Comparison of ENCODE assay signal across 8 mouse cellular contexts in genomic region chr3:145759379-145760209, GRCm38 (mm10). TPM values are rescaled to one million over a fixed set of nuclear protein-coding genes. Genes with fewer than 3 reads are reported as not detected.
DNase-seq lines count a peak whose midpoint lies in the region; ATAC-seq and TF ChIP-seq lines count a peak whose summit lies in the region.

No protein-coding gene starts in this region.

- H3K4me1 ChIP-seq in heart, embryonic 11.5 days (ENCODE audit: control insufficient read depth, insufficient read depth, low read length) = peaks cover 11% of the 10 kb centered on the region
- H3K4me1 ChIP-seq in embryonic facial prominence, embryonic 12.5 days = peaks cover 17% of the 10 kb centered on the region

- intact Hi-C loops in left cerebral cortex, postnatal 36 days (cut with DNase I) = loop anchor here (2.0 to 5.0 kb wide), 2 partner anchors 73 to 107 kb away; no protein-coding TSS in a partner anchor

- H3K27ac ChIP-seq in heart, embryonic 11.5 days (ENCODE audit: low read depth, low read length) = no peak overlapping the region
- H3K27ac ChIP-seq in embryonic facial prominence, embryonic 12.5 days = no peak overlapping the region

- no peak for TF ChIP-seq CTCF in C2C12 (IDR thresholded peaks at IDR 0.05; ENCODE audit: control insufficient read depth, insufficient read depth, insufficient read length)

- no peaks in the 10 kb centered on the region; the same call in 1 of the 2 replicates for H3K27me3 ChIP-seq in heart, embryonic 11.5 days (ENCODE audit: control insufficient read depth, insufficient read depth, low read length)
- no peaks in the 10 kb centered on the region for H3K27me3 ChIP-seq in C2C12 (ENCODE audit: control insufficient read depth, insufficient read depth, insufficient read length)
- H3K27me3 ChIP-seq in embryonic facial prominence, embryonic 12.5 days = peaks cover 26% of the 10 kb centered on the region

- peak overlapping the region; percentile 76 for H3ac ChIP-seq in C2C12 (ENCODE audit: control insufficient read depth, insufficient read length, low read depth)

- no peaks in the 10 kb centered on the region for H3K9me3 ChIP-seq in heart, embryonic 11.5 days (replicated peaks; ENCODE audit: control insufficient read depth, low read length)
- no peaks in the 10 kb centered on the region for H3K9me3 ChIP-seq in embryonic facial prominence, embryonic 12.5 days

- ATAC-seq in heart, embryonic 11.5 days (replicated peaks; ENCODE audit: insufficient number of reproducible peaks, low FRiP score, low TSS enrichment) = 0 out of 2 replicates have a peak, but pooled peaks have one; percentile 20
- ATAC-seq in embryonic facial prominence, embryonic 12.5 days (ENCODE audit: insufficient number of reproducible peaks, insufficient read depth, low FRiP score, low TSS enrichment) = 0 out of 2 replicates have a peak, but pooled peaks have one; percentile 31

- DNase-seq in heart, postnatal 4 days = no peak
- DNase-seq in left cerebral cortex, postnatal 36 days (ENCODE audit: low spot score in 2 of 2) = peak; percentile 18 to 28
- peak; percentile 33 to 47 for DNase-seq in right cerebral cortex, postnatal 10 days (ENCODE audit: low spot score in 2 of 2)
- DNase-seq in spleen, postnatal 4 days (ENCODE audit: low spot score in 2 of 2) = no peak
- DNase-seq in kidney, adult 11 months = no peak

- H3K4me3 ChIP-seq in heart, embryonic 11.5 days (ENCODE audit: low read depth, low read length) = peak overlapping the region; percentile 53
- peak overlapping the region; percentile 36 for H3K4me3 ChIP-seq in C2C12 (ENCODE audit: insufficient read depth, poor library complexity, severe bottlenecking)
- H3K4me3 ChIP-seq in embryonic facial prominence, embryonic 12.5 days = peak overlapping the region; percentile 62

- no peaks in the 10 kb centered on the region for H3K79me2 ChIP-seq in C2C12 (ENCODE audit: control insufficient read depth, insufficient read depth)

- H3K9ac ChIP-seq in heart, embryonic 11.5 days (ENCODE audit: low read depth, low read length) = peak overlapping the region; percentile 71
- H3K9ac ChIP-seq in embryonic facial prominence, embryonic 12.5 days = peak overlapping the region; percentile 74

- no peaks in the 10 kb centered on the region for H3K36me3 ChIP-seq in heart, embryonic 11.5 days (ENCODE audit: control insufficient read depth, insufficient read depth, low read length)
- H3K36me3 ChIP-seq in C2C12 (ENCODE audit: control insufficient read depth, insufficient read depth) = no peaks in the 10 kb centered on the region
- no peaks in the 10 kb centered on the region for H3K36me3 ChIP-seq in embryonic facial prominence, embryonic 12.5 days

- peak overlapping the region; percentile 87 for H3K4me2 ChIP-seq in heart, embryonic 11.5 days
- H3K4me2 ChIP-seq in embryonic facial prominence, embryonic 12.5 days (replicated peaks) = peak overlapping the region; percentile 99

- H3K79me3 ChIP-seq in C2C12 (ENCODE audit: low read depth) = no peaks in the 10 kb centered on the region

- WGBS in heart, embryonic 11.5 days (ENCODE audit: insufficient replicate concordance) = 17% methylated on average over 14 of the region's 14 CpGs
- 13% methylated on average over 14 of the region's 14 CpGs for WGBS in embryonic facial prominence, embryonic 12.5 days

TF ChIP-seq in C2C12, 6 proteins besides CTCF, POLR2A, EP300 and RAD21:
- TF ChIP-seq USF1 (IDR thresholded peaks at IDR 0.05; ENCODE audit: low read depth) = no peak

RNA-seq across cellular contexts. Expression of gene Ddah1, which starts 1.1 kb away (rescaled TPM):
- polyA plus RNA-seq in heart, embryonic 11.5 days (2014; fragmentation: Nextera tagmentation; extraction: Ambion mirVana) = 42.4 and 44.6 TPM in 2 replicates
- 10 to 100 TPM; 15.5 to 15.9 TPM for total RNA-seq in heart, postnatal 4 days (2021)
- 15.8 TPM for polyA plus RNA-seq in C2C12 (2012; fragmentation: generic; extraction: Trizol)
- polyA plus RNA-seq in embryonic facial prominence, embryonic 12.5 days (2016; fragmentation: Nextera tagmentation; extraction: Ambion mirVana) = 38.8 and 41.3 TPM in 2 replicates
- total RNA-seq in left cerebral cortex, postnatal 36 days (2021) = 10 to 100 TPM; 60.0 to 64.4 TPM

Comparison
In these comparisons a context has a peak if more than half of its experiments do, and no peak if none do; other contexts are left out.
1. DNase-seq: peak in left cerebral cortex, postnatal 36 days (2 of 2) and right cerebral cortex, postnatal 10 days (2 of 2); none in heart, postnatal 4 days (single experiment), spleen, postnatal 4 days (0 of 2) and kidney, adult 11 months (single experiment).
2. Peak in every context shown above with its lines, with median percentiles within 50 percentile points of each other: H3K4me3 ChIP-seq.